Mouse (Mus musculus): ENCODE measurements around the gene Ly6g6e.

DNA sequence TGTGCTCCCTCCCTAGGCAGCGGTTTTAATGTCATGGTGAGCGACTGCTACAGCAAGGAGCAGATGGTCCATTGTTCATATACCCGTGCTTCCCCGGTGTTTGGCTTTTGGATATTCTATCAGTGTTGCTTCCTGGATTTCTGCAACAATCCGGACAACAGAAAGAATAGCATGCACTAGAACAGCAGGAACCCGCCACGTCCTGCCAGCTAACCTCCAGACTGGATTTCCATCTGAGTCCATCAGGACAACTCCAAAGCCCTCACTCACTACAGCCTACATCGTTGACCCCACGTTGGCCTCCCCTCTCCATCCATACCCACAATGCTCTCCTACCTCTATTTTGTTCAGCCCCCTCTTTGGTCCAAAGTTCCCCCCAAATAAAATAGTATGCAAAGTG is 35.1 kb downstream of the Ly6g6e start:
- TF ChIP-seq CTCF (IDR thresholded peaks at IDR 0.05; ENCODE audit: low read depth, low read length): no peak
- TF ChIP-seq EP300 (IDR thresholded peaks at IDR 0.05; ENCODE audit: insufficient read depth, low read depth, low read length): no peak
